Mouse (Mus musculus): ENCODE results near the gene Gm20721.
"Not testable (repeated sequence)": the region's sequence is repeated elsewhere in the genome, so short reads cannot be mapped to it uniquely, and the experiment has no call there.

Gm20721 gene

GRCm38 (mm10) chr2:174329663-174330615 lies 16.6 kb downstream of the Gm20721 start:
- DNase-seq (ENCODE audit: low read depth): no peak

- DNase-seq (ENCODE audit: low read depth): no peak
These were observed 17.4 kb downstream of the Gm20721 start for GRCm38 (mm10) chr2:174328926-174329662.

DNA sequence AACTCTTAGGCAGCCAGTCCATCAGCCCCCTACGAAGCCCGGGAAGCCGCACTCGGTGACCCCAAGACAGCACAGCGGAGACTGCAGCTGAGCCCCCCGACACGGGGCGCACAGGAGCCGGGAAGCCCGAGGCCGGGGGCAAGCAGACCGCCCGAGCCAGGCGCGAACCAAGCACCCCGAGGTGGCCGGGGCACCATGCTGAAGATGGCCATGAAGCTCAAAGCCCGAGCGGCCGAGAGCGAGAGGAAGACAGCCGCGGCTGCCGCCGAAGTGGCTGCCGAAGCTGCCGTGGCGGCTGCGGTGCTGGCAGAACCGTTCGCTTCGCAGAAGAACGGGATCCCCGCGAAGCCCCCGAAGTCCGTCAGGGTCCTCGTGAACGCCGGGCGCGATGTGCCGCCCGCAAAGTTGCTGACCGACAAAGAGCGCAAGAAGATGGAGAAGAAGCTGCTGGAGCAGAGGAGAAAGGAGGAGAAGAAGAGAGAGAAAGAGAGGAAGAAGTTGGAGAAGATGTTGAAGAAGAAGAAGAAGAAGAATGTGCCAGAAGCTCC lies 18.1 kb downstream of the Gm20721 start:
- DNase-seq (ENCODE audit: low read depth): no peak

- no peak for DNase-seq (ENCODE audit: low read depth)
These were observed 19.1 kb downstream of the Gm20721 start for GRCm38 (mm10) chr2:174327295-174327981.

DNA sequence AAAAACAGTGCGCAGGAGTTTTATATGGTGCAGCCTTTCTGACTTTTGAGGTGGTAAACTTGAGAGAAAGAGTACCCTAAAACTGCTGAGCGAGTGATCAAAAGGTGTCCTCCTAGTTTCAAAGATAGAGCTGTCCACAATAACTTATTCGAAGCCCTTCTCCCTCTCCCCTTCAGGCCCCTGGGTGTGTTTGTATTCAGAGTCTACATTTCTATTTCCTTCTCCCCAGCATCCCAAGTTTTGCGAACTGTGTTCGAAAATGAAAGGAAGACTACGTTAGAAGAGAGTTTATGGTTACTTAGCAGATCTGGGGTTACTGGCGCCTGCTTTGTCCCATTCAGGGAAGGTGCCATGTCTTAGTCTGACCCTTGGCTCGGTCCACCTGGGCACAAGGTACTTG lies 20.0 kb downstream of the Gm20721 start:
- DNase-seq (ENCODE audit: low read depth): no peak

DNA sequence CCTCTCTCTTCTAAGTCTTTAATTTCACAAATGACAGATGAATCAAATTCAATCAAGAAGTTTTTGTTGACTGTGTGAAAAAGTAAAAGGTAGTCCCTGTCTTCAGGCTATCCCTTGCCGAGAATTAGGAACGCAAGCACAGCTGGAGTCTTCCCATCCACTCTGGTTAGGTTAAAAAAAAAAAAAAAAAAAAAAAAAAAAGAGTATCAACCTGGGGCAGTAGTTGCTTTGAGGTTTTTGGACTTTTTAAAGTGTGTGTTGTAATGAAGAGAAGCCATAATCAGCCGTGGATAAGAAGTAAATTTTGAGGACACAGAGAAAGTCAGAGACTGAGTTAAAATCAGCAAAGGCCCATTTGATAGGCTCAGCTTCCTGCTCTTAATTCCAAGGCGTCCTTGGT lies 20.5 kb downstream of the Gm20721 start:
- no peak for DNase-seq (ENCODE audit: low read depth)

- no peak for DNase-seq (ENCODE audit: low read depth)
These were observed 29.9 kb downstream of the Gm20721 start for GRCm38 (mm10) chr2:174316661-174317060.

DNA sequence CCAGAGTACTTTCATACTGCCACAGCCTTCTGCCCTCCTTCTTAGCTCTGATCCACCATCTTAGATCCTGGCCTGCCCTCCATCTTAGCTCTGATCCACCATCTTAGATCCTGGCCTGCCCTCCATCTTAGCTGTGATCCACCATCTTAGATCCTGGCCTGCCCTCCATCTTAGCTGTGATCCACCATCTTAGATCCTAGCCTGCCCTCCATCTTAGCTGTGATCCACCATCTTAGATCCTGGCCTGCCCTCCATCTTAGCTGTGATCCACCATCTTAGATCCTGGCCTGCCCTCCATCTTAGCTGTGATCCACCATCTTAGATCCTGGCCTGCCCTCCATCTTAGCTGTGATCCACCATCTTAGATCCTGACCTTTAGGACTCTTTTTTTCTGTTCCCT lies 31.1 kb downstream of the Gm20721 start:
- DNase-seq (ENCODE audit: low read depth): not testable (repeated sequence)

GRCm38 (mm10) chr2:174312661-174313060 lies 33.9 kb downstream of the Gm20721 start:
- DNase-seq (ENCODE audit: low read depth): no peak

DNA sequence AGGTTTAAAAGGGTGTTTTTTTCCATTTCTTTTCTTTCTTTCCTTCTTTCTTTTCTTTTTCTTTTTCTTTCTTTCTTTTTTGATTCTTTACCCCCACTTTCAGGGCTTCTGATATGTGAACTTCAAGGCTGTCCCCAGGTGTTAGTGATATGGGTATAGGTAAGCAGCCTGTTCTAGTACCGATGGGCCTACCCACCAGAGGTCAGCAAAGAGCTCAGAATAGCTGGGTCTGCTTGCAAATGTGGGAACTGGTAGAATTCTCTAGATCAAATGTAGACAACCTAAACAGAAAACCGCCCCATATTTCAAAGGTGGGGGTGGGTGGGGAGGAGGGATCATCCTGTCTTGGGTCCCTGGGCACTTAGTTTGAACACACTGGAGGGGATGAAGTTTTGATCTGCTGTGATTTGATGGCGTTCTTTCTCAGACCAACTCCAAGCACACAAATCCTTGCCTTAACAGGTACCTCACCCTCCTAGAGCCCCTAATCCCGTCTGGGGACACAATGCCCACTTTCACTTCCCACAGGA lies 34.3 kb downstream of the Gm20721 start:
- DNase-seq (ENCODE audit: low read depth): no peak

DNA sequence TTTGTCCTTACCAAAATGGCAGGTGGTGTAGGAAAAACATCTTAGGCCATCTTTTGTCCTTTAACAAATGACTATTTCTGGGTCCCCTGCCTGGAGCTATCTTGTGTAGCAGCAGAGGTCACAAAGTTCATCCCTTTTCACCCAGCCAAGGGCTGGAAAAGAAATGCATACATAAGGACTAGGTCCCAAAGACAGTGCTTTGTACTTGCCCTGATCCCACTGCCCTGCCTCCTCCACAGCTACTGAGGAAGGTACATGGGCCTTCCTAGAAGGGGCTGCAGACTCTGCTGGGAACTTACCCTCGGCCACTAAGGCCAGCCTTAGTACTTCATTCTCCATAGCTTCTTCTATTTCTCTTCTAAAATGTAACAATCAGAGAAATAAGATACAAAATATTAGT lies 34.9 kb downstream of the Gm20721 start:
- DNase-seq (ENCODE audit: low read depth): no peak

GRCm38 (mm10) chr2:174310913-174311514 lies 35.5 kb downstream of the Gm20721 start:
- DNase-seq (ENCODE audit: low read depth): no peak

- no peak for DNase-seq (ENCODE audit: low read depth)
These were observed 38.6 kb downstream of the Gm20721 start for GRCm38 (mm10) chr2:174307903-174308302.

DNA sequence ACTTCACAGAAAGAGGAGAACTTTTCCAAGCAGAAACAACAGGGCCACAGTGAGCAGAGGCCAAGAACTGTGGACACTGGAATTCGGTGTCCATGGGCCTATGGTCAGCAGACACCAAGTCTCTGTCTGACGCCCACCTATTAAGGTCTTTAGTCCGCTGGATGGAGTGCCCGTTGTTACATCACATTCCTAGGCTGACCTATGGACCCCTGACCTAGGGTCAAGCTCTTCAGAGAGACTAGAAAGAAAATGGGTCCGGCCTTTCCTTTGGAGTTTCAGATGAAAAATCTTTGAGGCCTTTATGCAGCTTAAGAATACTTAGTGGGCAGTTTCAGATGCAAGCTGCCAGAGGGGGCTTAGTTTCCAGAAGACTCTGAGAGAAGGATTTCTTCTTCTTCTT lies 40.9 kb downstream of the Gm20721 start:
- DNase-seq (ENCODE audit: low read depth): no peak

- no peak for DNase-seq (ENCODE audit: low read depth)
These were observed 44.0 kb downstream of the Gm20721 start for GRCm38 (mm10) chr2:174302526-174302925.

DNA sequence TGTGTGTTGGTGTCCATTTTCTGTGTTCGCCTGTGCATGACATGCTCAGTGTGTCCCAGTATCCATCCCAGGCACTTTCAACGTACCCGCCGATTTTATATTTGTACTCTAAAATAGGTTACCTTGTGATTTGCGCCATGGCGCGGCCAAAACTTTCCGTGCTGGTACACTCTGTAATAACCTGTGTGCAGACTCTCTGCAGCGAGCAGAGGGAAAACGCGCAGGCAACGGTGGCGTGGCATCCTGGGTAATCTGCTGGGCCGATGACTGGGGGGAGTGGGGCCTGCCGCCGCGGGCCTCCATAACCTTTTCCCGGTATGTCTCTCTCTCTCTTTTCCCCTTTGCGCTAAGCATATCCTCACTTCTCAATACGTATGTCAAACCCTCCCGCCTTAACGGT lies 45.8 kb downstream of the Gm20721 start:
- DNase-seq (ENCODE audit: low read depth): no peak

GRCm38 (mm10) chr2:174300186-174300585 lies 46.3 kb downstream of the Gm20721 start:
- DNase-seq (ENCODE audit: low read depth): no peak

- no peak for DNase-seq (ENCODE audit: low read depth)
These were observed 46.7 kb downstream of the Gm20721 start for GRCm38 (mm10) chr2:174299771-174300160.

- no peak for DNase-seq (ENCODE audit: low read depth)
These were observed 47.3 kb downstream of the Gm20721 start for GRCm38 (mm10) chr2:174299091-174299770.

GRCm38 (mm10) chr2:174298471-174298870 lies 48.0 kb downstream of the Gm20721 start:
- DNase-seq (ENCODE audit: low read depth): no peak

DNA sequence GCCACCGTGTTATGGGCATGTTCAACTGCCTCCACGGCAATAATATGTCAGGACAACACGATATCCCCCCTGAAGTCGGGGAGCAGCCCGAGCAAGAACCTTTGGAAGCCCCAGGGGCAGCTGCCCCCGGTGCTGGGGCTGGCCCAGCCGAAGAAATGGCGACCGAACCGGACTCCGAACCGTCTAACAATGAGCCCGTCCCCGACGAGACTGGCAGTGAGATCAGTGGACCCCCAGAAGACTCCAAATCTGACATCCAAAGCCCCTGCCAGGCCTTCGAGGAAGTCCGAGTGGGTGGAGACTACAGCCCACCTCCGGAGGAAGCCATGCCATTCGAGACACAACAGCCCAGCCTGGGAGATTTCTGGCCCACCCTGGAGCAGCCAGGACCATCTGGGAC lies 48.7 kb downstream of the Gm20721 start:
- DNase-seq (ENCODE audit: low read depth): no peak
